Mouse (Mus musculus) embryonic facial prominence, embryonic 14.5 days (tissue): ENCODE results near the gene Bcdin3d. TPM values are rescaled to one million over a fixed set of nuclear protein-coding genes. Genes with fewer than 3 reads are reported as not detected.

Source experiments
- ATAC-seq: fragments of 200-750 bp; cut with Nextera tagmentation; 2 replicates; pipeline ENCODE4 v1.8.0; 2017; ENCODE audit warnings: low read depth, moderate number of reproducible peaks, moderate TSS enrichment
- DNase-seq: peaks from one replicate; pipeline ENCODE4 v3.0.0-alpha.2; 2015; ENCODE audit warnings: low spot score
- H3K27ac ChIP-seq: fragments of 300-500 bp; sonication (generic); replicated peaks from 2 replicates; pipeline ENCODE4 v1.5.1; 2014; ENCODE audit warnings: low read depth, mild to moderate bottlenecking, low read length, moderate library complexity
- H3K27me3 ChIP-seq: fragments of 300-500 bp; sonication (generic); replicated peaks from 2 replicates; pipeline ENCODE4 v1.6.1; 2014; ENCODE audit warnings: low read length; ENCODE audit not compliant: control insufficient read depth, insufficient read depth
- H3K36me3 ChIP-seq: fragments of 300-500 bp; sonication (generic); 2 replicates; pipeline ENCODE4 v1.6.1; 2014; ENCODE audit warnings: low read length, mixed read lengths; ENCODE audit not compliant: control insufficient read depth, insufficient read depth
- H3K4me1 ChIP-seq: fragments of 300-500 bp; sonication (generic); 2 replicates; pipeline ENCODE4 v1.6.1; 2014; ENCODE audit warnings: antibody characterized with exemption, low read length; ENCODE audit not compliant: control insufficient read depth, insufficient read depth
- H3K4me2 ChIP-seq: fragments of 300-500 bp; sonication (generic); 2 replicates; pipeline ENCODE4 v1.6.1; 2014; ENCODE audit warnings: low read depth, mild to moderate bottlenecking, low read length, moderate library complexity, mixed read lengths
- H3K4me3 ChIP-seq: fragments of 300-500 bp; sonication (generic); 2 replicates; pipeline ENCODE4 v1.5.1; 2014; ENCODE audit warnings: low read depth, mild to moderate bottlenecking, low read length
- H3K9ac ChIP-seq: fragments of 300-500 bp; sonication (generic); 2 replicates; pipeline ENCODE4 v1.6.1; 2014; ENCODE audit warnings: low read depth, mild to moderate bottlenecking, low read length, moderate library complexity, mixed read lengths
- H3K9me3 ChIP-seq: fragments of 300-500 bp; sonication (generic); 2 replicates; pipeline ENCODE4 v1.6.1; 2016; ENCODE audit warnings: low read length; ENCODE audit not compliant: control insufficient read depth
- WGBS: fragments of 180-500 bp; shearing (Covaris S2); extraction: QIAGEN DNeasy Blood & Tissue Kit; methylation state at CpG from one replicate; pipeline ENCODE4 v1.1.7; 2014; 5-methylcytosine and 5-hydroxymethylcytosine counted together
- polyA plus RNA-seq: library from polyadenylated mRNA; unstranded; fragments of >200 nt; fragmentation: Nextera tagmentation; extraction: Ambion mirVana; gene quantifications from 2 replicates; pipeline ENCODE4 v1.2.1, GENCODE M21; 2014

Bcdin3d gene
- polyA plus RNA-seq, 1 experiment from 2014 or later: 10.8 TPM

DNA sequence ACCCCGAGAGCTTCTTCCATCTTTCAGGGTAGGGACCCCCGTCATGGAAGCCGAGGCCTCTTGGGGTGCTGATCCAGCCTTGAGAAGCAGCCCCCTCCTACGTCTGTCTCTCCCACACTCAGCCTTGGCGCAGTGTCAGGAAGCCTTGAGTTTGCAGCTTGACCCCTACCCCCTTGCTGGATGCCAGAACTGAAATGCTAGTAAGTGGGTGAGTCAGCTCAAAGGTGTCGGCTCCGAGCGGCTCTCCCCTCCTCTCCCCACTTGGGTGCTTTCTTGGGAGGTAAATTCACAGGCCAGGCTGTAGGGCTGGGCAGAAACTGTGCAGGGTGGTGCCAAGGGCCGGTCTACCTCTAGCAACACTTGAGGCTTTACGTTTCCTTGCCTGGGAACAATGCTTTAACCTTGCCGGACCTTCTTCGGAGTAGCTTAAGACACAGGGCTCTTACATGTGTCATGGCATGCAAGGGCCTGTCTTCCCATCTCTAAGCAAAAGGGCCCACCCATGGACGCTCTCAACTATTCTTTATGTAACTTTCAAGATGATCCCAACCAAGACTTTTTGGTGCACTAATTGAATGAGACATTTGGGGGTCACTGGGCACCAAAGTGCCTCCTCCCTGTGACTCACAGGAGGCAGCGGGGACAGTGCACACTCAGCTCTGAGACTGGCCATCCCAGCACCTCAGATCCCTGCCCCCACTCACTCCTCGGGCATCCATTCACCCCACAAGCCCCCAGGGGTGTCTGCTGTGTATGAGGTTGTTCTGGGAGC lies 31.0 kb upstream of the Bcdin3d start:
- Histone ChIP-seq H3K27me3 (no peaks in the 10 kb centered on the region), H3K9ac (no peak overlapping the region), H3K9me3 (no peaks in the 10 kb centered on the region), H3K36me3 (no peaks in the 10 kb centered on the region), H3K4me3 (no peak overlapping the region), H3K4me1 (peaks cover 38% of the 10 kb centered on the region), H3K27ac (no peak overlapping the region), H3K4me2 (no peak overlapping the region)
- ATAC-seq: no peak
- 68% methylated on average over 15 of the region's 15 CpGs for WGBS
- DNase-seq: no peak

- H3K9ac ChIP-seq: no peak overlapping the region
- no peak overlapping the region for H3K4me2 ChIP-seq
- H3K9me3 ChIP-seq: no peaks in the 10 kb centered on the region
- DNase-seq (no peak), ATAC-seq (no peak)
- no peaks in the 10 kb centered on the region for H3K36me3 ChIP-seq
- no peaks in the 10 kb centered on the region for H3K27me3 ChIP-seq
- H3K4me3 ChIP-seq: no peak overlapping the region
- H3K4me1 ChIP-seq: peaks cover 38% of the 10 kb centered on the region
- H3K27ac ChIP-seq: no peak overlapping the region
- 63% methylated on average over 5 of the region's 5 CpGs for WGBS
Measured at GRCm38 (mm10) chr15:99503256-99503655, 28.7 kb upstream of the Bcdin3d start.

- H3K36me3 ChIP-seq: no peaks in the 10 kb centered on the region
- H3K9ac ChIP-seq: no peak overlapping the region
- H3K4me1 ChIP-seq: peaks cover 46% of the 10 kb centered on the region
- WGBS: 22% methylated on average over 12 of the region's 12 CpGs
- H3K4me2 ChIP-seq: peak overlapping the region; percentile 0; the same call in 1 of the 2 replicates
- H3K27me3 ChIP-seq: no peaks in the 10 kb centered on the region
- peak; percentile 34 for ATAC-seq
- H3K27ac ChIP-seq: peak overlapping the region; percentile 68
- no peaks in the 10 kb centered on the region for H3K9me3 ChIP-seq
- no peak overlapping the region for H3K4me3 ChIP-seq
- peak; percentile 82 for DNase-seq
Measured at GRCm38 (mm10) chr15:99502311-99502831, 27.8 kb upstream of the Bcdin3d start.

DNA sequence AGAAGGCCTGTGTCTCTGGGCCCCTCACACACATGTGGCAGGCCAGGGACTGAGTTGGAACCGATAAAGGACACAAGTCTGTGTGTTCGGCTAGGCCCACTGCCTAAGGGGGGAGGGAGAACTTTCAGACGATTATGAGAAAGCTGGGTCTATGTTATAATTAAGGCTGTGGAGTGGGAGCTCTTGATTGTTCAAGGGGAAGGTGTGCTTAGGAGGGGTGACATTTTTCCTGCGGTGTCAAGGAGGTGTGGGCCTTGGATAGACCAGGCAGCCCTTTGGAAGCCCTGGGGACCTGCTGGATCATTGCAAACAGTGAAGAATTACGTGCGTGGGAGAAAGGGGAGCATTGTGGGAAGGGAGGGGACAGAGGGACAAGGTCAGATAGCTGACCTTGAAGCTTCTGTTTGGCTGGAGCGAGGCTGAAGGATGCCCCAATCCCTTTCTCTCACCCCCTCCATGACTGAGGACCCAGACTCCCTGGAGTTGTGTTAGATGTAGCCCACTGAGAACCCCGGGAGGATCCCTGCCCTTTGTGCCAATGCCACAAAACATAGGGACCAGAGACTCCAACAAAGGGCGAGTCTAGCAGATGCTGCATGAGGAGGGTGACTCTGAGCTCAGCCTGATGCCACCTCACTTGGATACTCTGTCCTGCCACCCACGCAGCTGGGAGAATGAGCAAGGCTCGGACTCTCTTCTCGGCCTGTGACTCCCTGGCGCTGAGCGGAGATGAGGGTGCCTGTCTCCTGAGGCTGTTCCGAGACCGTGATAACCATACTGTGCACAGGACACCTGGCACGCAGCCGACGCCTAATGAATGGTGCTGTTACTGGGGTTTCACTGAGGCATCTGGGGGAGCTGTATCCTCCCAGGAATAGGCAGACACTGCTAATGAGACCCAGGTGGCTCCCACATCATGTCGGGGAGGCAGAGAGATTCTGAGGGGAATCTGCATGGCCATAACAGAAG lies 27.0 kb upstream of the Bcdin3d start:
- ATAC-seq: peak; percentile 31; the same call in 1 of the 2 replicates
- Histone ChIP-seq H3K36me3 (no peaks in the 10 kb centered on the region), H3K9me3 (no peaks in the 10 kb centered on the region), H3K9ac (no peak overlapping the region), H3K4me3 (no peak overlapping the region), H3K4me1 (peaks cover 48% of the 10 kb centered on the region), H3K4me2 (peak overlapping the region; percentile 0; the same call in 1 of the 2 replicates), H3K27me3 (no peaks in the 10 kb centered on the region), H3K27ac (peak overlapping the region; percentile 68)
- 48% methylated on average over 20 of the region's 20 CpGs for WGBS
- peak; percentile 57 for DNase-seq

- DNase-seq (no peak), ATAC-seq (no peak)
- WGBS: 51% methylated on average over 5 of the region's 5 CpGs
- Histone ChIP-seq H3K4me3 (no peak overlapping the region), H3K27me3 (no peaks in the 10 kb centered on the region), H3K36me3 (no peaks in the 10 kb centered on the region), H3K9ac (no peak overlapping the region), H3K4me1 (peaks cover 40% of the 10 kb centered on the region), H3K27ac (no peak overlapping the region), H3K4me2 (no peak overlapping the region), H3K9me3 (no peaks in the 10 kb centered on the region)
Measured at GRCm38 (mm10) chr15:99500320-99500719, 25.8 kb upstream of the Bcdin3d start.

DNA sequence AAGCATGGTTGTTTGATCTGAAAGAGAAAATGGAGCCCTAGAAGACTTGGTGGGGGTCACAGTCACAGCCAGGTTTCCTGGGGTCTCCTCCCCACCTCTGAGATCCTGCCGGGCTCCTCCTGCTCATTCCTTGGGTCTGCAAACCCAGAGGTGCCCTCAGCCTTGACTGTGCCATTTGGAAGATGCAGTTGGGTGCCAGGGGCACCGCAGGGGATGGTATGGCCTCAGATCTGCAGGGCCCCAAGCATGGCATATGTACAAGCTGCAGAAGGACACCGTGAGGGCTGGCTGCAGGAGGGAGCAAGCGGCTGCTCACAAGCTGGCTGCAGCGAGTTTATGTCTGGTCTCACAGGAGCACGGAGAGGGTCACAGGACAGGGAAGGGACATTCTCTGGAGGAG lies 25.2 kb upstream of the Bcdin3d start:
- H3K27ac ChIP-seq: no peak overlapping the region
- ATAC-seq (no peak), DNase-seq (no peak)
- H3K9me3 ChIP-seq: no peaks in the 10 kb centered on the region
- no peak overlapping the region for H3K4me2 ChIP-seq
- H3K36me3 ChIP-seq: no peaks in the 10 kb centered on the region
- H3K9ac ChIP-seq: no peak overlapping the region
- H3K4me3 ChIP-seq: no peak overlapping the region
- WGBS: 48% methylated on average over 6 of the region's 6 CpGs
- no peaks in the 10 kb centered on the region for H3K27me3 ChIP-seq
- H3K4me1 ChIP-seq: peaks cover 35% of the 10 kb centered on the region

GRCm38 (mm10) chr15:99498781-99499180 lies 24.3 kb upstream of the Bcdin3d start:
- Histone ChIP-seq H3K4me2 (no peak overlapping the region), H3K36me3 (no peaks in the 10 kb centered on the region), H3K4me3 (no peak overlapping the region), H3K4me1 (peaks cover 26% of the 10 kb centered on the region), H3K9ac (no peak overlapping the region), H3K27ac (no peak overlapping the region), H3K9me3 (no peaks in the 10 kb centered on the region), H3K27me3 (no peaks in the 10 kb centered on the region)
- DNase-seq: no peak
- no peak for ATAC-seq
- WGBS: 61% methylated on average over 4 of the region's 4 CpGs

DNA sequence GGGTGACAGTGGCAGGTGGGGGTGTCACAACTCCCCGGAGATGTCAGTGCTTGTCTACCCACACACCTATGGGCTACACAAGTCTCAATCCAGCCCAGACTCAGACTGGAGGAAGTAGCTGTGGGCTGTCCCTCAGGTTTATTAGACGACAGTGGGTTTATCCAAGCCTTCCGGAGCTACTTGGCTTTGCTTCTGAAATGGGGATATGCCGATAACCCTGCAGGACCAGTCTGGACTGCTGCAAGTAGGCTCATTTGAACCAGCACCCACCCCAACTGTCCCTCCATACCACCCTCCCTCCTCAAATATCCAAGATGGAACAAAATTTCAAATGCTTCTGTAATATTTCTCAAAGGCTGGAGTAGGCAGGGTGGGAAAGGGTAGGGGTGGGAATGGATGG lies 23.8 kb upstream of the Bcdin3d start:
- DNase-seq (no peak), ATAC-seq (no peak)
- WGBS: 78% methylated on average over 4 of the region's 4 CpGs
- Histone ChIP-seq H3K27ac (no peak overlapping the region), H3K36me3 (no peaks in the 10 kb centered on the region), H3K4me2 (no peak overlapping the region), H3K9ac (no peak overlapping the region), H3K4me1 (peaks cover 26% of the 10 kb centered on the region), H3K27me3 (no peaks in the 10 kb centered on the region), H3K4me3 (no peak overlapping the region), H3K9me3 (no peaks in the 10 kb centered on the region)
